Mouse (Mus musculus) testis, adult 2 months (tissue): Measurements from ENCODE around the gene Dock1.

ENCODE experiments used
- CTCF ChIP-seq: fragments of 200-500 bp; IDR thresholded peaks from 2 replicates; pipeline ENCODE4 v1.5.1; 2012; ENCODE audit warnings: low read depth, mild to moderate bottlenecking, inconsistent platforms, low read length, moderate library complexity; ENCODE audit not compliant: control insufficient read depth, insufficient read depth, insufficient replicate concordance
- POLR2A ChIP-seq: fragments of 200-500 bp; IDR thresholded peaks from 2 replicates; pipeline ENCODE4 v1.6.1; 2012; ENCODE audit warnings: low read depth, mild to moderate bottlenecking, inconsistent platforms, low read length, moderate library complexity; ENCODE audit not compliant: control insufficient read depth

DNA sequence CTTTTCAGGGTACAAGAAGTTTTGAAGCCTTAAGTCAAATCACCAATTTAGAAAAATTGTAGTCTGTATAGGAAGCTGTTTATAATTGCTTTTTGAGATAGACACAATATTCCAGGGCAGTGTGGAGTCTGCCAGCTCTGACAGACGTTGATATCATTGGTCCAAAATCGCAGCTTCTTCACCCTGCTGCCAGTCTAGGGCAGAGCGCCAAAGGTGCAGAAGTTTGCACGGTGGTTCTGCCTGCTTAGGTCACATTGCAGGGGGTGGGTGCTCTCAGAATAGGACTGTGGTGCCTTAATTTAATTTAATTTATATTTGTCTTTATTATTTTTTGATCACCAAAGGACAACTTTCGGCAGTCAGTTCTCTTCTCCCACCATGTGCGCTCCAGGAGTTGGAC lies 288.6 kb downstream of the Dock1 start:
- no peak for TF ChIP-seq CTCF
- TF ChIP-seq POLR2A: no peak
